Mouse (Mus musculus) spleen, postnatal 14 days (tissue): ENCODE measurements around the gene Copb1.

Source experiments
- DNase-seq, 2 experiments: peaks; one replicate each; pipeline ENCODE4 v3.0.0; 2021 to 2022; ENCODE audit warnings: low spot score in 2 of 2

The Copb1 gene

GRCm38 (mm10) chr7:114169381-114169780, 85.1 kb downstream of the Copb1 start:
- DNase-seq: no peak
